Mouse (Mus musculus) lung, postnatal 25 days (tissue): ENCODE measurements around the gene Fam204a.

Experiments used
- DNase-seq: peaks from one replicate; pipeline ENCODE4 v3.0.0; 2022; ENCODE audit warnings: low spot score

The Fam204a gene

GRCm38 (mm10) chr19:60160611-60161274 is 65.8 kb downstream of the Fam204a start:
- DNase-seq: peak; percentile 38

- no peak for DNase-seq
These were observed 66.7 kb downstream of the Fam204a start for GRCm38 (mm10) chr19:60159827-60160226.

- no peak for DNase-seq
These were observed 71.2 kb downstream of the Fam204a start for GRCm38 (mm10) chr19:60155266-60155665.

GRCm38 (mm10) chr19:60153096-60153495 is 73.4 kb downstream of the Fam204a start:
- DNase-seq: no peak

- DNase-seq: no peak
These were observed 76.4 kb downstream of the Fam204a start for GRCm38 (mm10) chr19:60150056-60150455.

- DNase-seq: no peak
These were observed 77.2 kb downstream of the Fam204a start for GRCm38 (mm10) chr19:60149078-60149960.
